Mouse (Mus musculus): ENCODE results near the gene Reck.

Gene Reck

GRCm38 (mm10) chr4:43875160-43875918 is at the start of gene Reck:
Gene Reck (plus strand): TSS chr4:43875530.
- DNase-seq: peak; percentile 81

- DNase-seq: no peak
Measured at GRCm38 (mm10) chr4:43828806-43829205, 46.5 kb upstream of the Reck start.

- DNase-seq: no peak
Measured at GRCm38 (mm10) chr4:43832031-43832430, 43.3 kb upstream of the Reck start.

- no peak for DNase-seq
Measured at GRCm38 (mm10) chr4:43833752-43834151, 41.6 kb upstream of the Reck start.

- DNase-seq: no peak
Measured at GRCm38 (mm10) chr4:43834749-43835148, 40.6 kb upstream of the Reck start.

- DNase-seq: no peak
Measured at GRCm38 (mm10) chr4:43838326-43838725, 37.0 kb upstream of the Reck start.

- DNase-seq: no peak
Measured at GRCm38 (mm10) chr4:43840101-43840500, 35.2 kb upstream of the Reck start, which contains the start of gene Olfr157. Gene Olfr157 (minus strand): TSS chr4:43840201.

GRCm38 (mm10) chr4:43851265-43851664 is 24.1 kb upstream of the Reck start, which contains the start of gene Olfr155:
Gene Olfr155 (plus strand): TSS chr4:43851565.
- DNase-seq: no peak

- DNase-seq: no peak
Measured at GRCm38 (mm10) chr4:43854101-43854500, 21.2 kb upstream of the Reck start.

- DNase-seq: no peak
Measured at GRCm38 (mm10) chr4:43859886-43860285, 15.4 kb upstream of the Reck start.

- DNase-seq: peak; percentile 74
Measured at GRCm38 (mm10) chr4:43860744-43861519, 14.4 kb upstream of the Reck start.

GRCm38 (mm10) chr4:43863298-43863697 is 12.0 kb upstream of the Reck start:
- no peak for DNase-seq

GRCm38 (mm10) chr4:43869821-43870220 is 5.5 kb upstream of the Reck start:
- no peak for DNase-seq

- no peak for DNase-seq
Measured at GRCm38 (mm10) chr4:43874501-43874900, 829 bp upstream of the Reck start.

- peak; percentile 12 for DNase-seq
Measured at GRCm38 (mm10) chr4:43875919-43876411, 635 bp downstream of the Reck start.

GRCm38 (mm10) chr4:43877230-43877629 is 1.9 kb downstream of the Reck start:
- no peak for DNase-seq

GRCm38 (mm10) chr4:43878121-43878776 is 2.9 kb downstream of the Reck start:
- DNase-seq: no peak

- DNase-seq: no peak
Measured at GRCm38 (mm10) chr4:43879566-43879965, 4.2 kb downstream of the Reck start.

GRCm38 (mm10) chr4:43884196-43884595 is 8.9 kb downstream of the Reck start:
- no peak for DNase-seq

GRCm38 (mm10) chr4:43891247-43891646 is 15.9 kb downstream of the Reck start:
- DNase-seq: no peak

GRCm38 (mm10) chr4:43897209-43897608 is 21.9 kb downstream of the Reck start:
- no peak for DNase-seq

- no peak for DNase-seq
Measured at GRCm38 (mm10) chr4:43899197-43899596, 23.9 kb downstream of the Reck start.

- no peak for DNase-seq
Measured at GRCm38 (mm10) chr4:43903690-43904089, 28.4 kb downstream of the Reck start.
